Mouse (Mus musculus) bone marrow, adult 2 months (tissue): ENCODE measurements around the gene Acad12. TPM values are rescaled to one million over a fixed set of nuclear protein-coding genes. Genes with fewer than 3 reads are reported as not detected.

Experiments
- H3K27ac ChIP-seq: fragments of 200-500 bp; 2 replicates; pipeline ENCODE4 v1.5.1; 2012; ENCODE audit warnings: low read depth, mild to moderate bottlenecking, control low read depth, inconsistent platforms, low read length; ENCODE audit not compliant: control insufficient read depth, poor library complexity, insufficient read depth
- H3K4me1 ChIP-seq: fragments of 200-500 bp; 2 replicates; pipeline ENCODE4 v1.6.1; 2011; ENCODE audit warnings: low read length; ENCODE audit not compliant: control insufficient read depth, insufficient read depth
- H3K4me3 ChIP-seq: fragments of 200-500 bp; replicated peaks from 2 replicates; pipeline ENCODE3; 2011; ENCODE audit warnings: mild to moderate bottlenecking, low read depth, low read length, control low read depth; ENCODE audit not compliant: control insufficient read depth
- CTCF ChIP-seq: fragments of 200-500 bp; IDR thresholded peaks from 2 replicates; pipeline ENCODE4 v1.5.1; 2011; ENCODE audit warnings: low read length, control low read depth; ENCODE audit not compliant: control insufficient read depth, insufficient read depth
- POLR2A ChIP-seq: fragments of 200-500 bp; IDR thresholded peaks from 2 replicates; pipeline ENCODE4 v1.6.1; 2011; ENCODE audit warnings: low read depth, mild to moderate bottlenecking, control low read depth, low read length, borderline replicate concordance; ENCODE audit not compliant: control insufficient read depth
- WGBS: fragments of 180-500 bp; shearing (Covaris S2); methylation state at CpG from one replicate; pipeline ENCODE4 v1.1.7; 2018; 5-methylcytosine and 5-hydroxymethylcytosine counted together
- polyA plus RNA-seq: library from polyadenylated mRNA; stranded (reverse); fragments of >200 nt; gene quantifications from 2 replicates; pipeline ENCODE4 v1.2.4, GENCODE M21; 2011; ENCODE audit warnings: low replicate concordance; ENCODE audit not compliant: missing spikeins, insufficient read depth, insufficient read length

Acad12 gene
- polyA plus RNA-seq, 1 experiment, result 2.1 TPM

DNA sequence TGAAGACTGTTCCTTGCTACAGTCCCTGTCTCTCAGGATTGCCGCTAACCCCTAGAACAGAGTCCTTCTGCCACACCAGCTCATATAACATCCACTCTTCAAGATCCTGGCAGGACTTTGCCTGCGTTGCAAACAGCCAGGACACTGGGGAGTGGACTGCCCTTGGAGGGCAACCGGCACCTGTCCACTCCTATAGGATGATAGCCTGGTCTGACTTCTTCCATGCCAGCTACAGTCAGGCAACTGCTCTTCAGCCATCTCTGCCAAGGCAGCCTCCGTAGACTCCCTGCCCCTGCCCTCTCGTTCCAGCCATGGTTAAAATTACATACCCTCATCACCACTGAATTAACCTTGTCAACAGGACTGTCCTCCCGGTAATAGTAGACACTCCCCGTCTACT, 69.5 kb downstream of the Acad12 start:
- H3K4me1 ChIP-seq, result no peaks in the 10 kb centered on the region; the same call in 1 of the 2 replicates
- 87% methylated on average over 7 of the region's 7 CpGs for WGBS
- H3K4me3 ChIP-seq, result no peak overlapping the region
- TF ChIP-seq POLR2A (no peak), CTCF (no peak)
- H3K27ac ChIP-seq, result no peak overlapping the region

- no peak overlapping the region for H3K27ac ChIP-seq
- H3K4me3 ChIP-seq, result no peak overlapping the region
- H3K4me1 ChIP-seq, result no peaks in the 10 kb centered on the region; the same call in 1 of the 2 replicates
- 68% methylated on average over 3 of the region's 3 CpGs for WGBS
- no peak for TF ChIP-seq CTCF
- no peak for TF ChIP-seq POLR2A
These were observed 71.7 kb downstream of the Acad12 start for GRCm38 (mm10) chr5:121547084-121547483.

Other genes with a start within 250 kb of the Acad12 start
- 59.7 and 114 TPM in 2 replicates for gene Trafd1, start 233.3 kb downstream of the Acad12 start, polyA plus RNA-seq
- 11.6 and 22.3 TPM in 2 replicates for gene Naa25, start 221.0 kb downstream of the Acad12 start, polyA plus RNA-seq
- not detected in 2 replicates for gene Tmem116, start 167.0 kb downstream of the Acad12 start, polyA plus RNA-seq
- gene Erp29, start 166.4 kb downstream of the Acad12 start, polyA plus RNA-seq, result 161 and 240 TPM in 2 replicates
- gene Adam1b, start 115.5 kb downstream of the Acad12 start, polyA plus RNA-seq, result not detected in 2 replicates
- gene Adam1a, start 73.5 kb downstream of the Acad12 start, polyA plus RNA-seq, result 2.6 and 2.7 TPM in 2 replicates
- gene Gm42878, start 73.5 kb downstream of the Acad12 start, polyA plus RNA-seq, result 0.23 TPM in 1 of 2 replicates, not detected in the other
- gene Mapkapk5, start 73.0 kb downstream of the Acad12 start, polyA plus RNA-seq, result 40.3 and 47.4 TPM in 2 replicates
- gene Aldh2, start 25.1 kb downstream of the Acad12 start, polyA plus RNA-seq, result 151 and 336 TPM in 2 replicates
- gene Acad10, start 41.6 kb upstream of the Acad12 start, polyA plus RNA-seq, result 2.6 and 8.6 TPM in 2 replicates
- 18.7 and 23.4 TPM in 2 replicates for gene Brap, start 41.6 kb upstream of the Acad12 start, polyA plus RNA-seq
- 42.8 and 60.6 TPM in 2 replicates for gene Atxn2, start 92.4 kb upstream of the Acad12 start, polyA plus RNA-seq
- 17.1 and 36.8 TPM in 2 replicates for gene Sh2b3, start 218.7 kb upstream of the Acad12 start, polyA plus RNA-seq
- 2.6 and 6.7 TPM in 2 replicates for gene Pheta1, start 230.0 kb upstream of the Acad12 start, polyA plus RNA-seq